Mouse (Mus musculus): ENCODE measurements around the gene Dock8. TPM values are rescaled to one million over a fixed set of nuclear protein-coding genes. Genes with fewer than 3 reads are reported as not detected.

The Dock8 gene
- polyA plus RNA-seq, 1 experiment: 0.57 TPM

GRCm38 (mm10) chr19:25082839-25083238 is 83.5 kb downstream of the Dock8 start:
- no peak for TF ChIP-seq CTCF (IDR thresholded peaks at IDR 0.05; ENCODE audit: low read depth, low read length)
- Histone ChIP-seq H3K36me3 (ENCODE audit: control insufficient read depth, insufficient read depth, low read length, poor library complexity, severe bottlenecking) (no peaks in the 10 kb centered on the region), H3K4me1 (ENCODE audit: control insufficient read depth, insufficient read depth, low read length) (no peaks in the 10 kb centered on the region), H3K4me3 (ENCODE audit: low read depth, low read length) (no peak overlapping the region), H3K9me3 (replicated peaks; ENCODE audit: control insufficient read depth, insufficient read depth, low read length, poor library complexity, severe bottlenecking) (no peaks in the 10 kb centered on the region), H3K27me3 (ENCODE audit: control insufficient read depth, insufficient read depth, low read length, poor library complexity, severe bottlenecking) (no peaks in the 10 kb centered on the region), H3K9ac (ENCODE audit: low read depth, poor library complexity, severe bottlenecking) (no peak overlapping the region), H3K27ac (ENCODE audit: insufficient read depth, low read length) (no peak overlapping the region)

GRCm38 (mm10) chr19:25087181-25087580 is 87.8 kb downstream of the Dock8 start:
- Histone ChIP-seq H3K27ac (ENCODE audit: insufficient read depth, low read length) (no peak overlapping the region), H3K36me3 (ENCODE audit: control insufficient read depth, insufficient read depth, low read length, poor library complexity, severe bottlenecking) (no peaks in the 10 kb centered on the region), H3K4me3 (ENCODE audit: low read depth, low read length) (no peak overlapping the region), H3K9me3 (replicated peaks; ENCODE audit: control insufficient read depth, insufficient read depth, low read length, poor library complexity, severe bottlenecking) (no peaks in the 10 kb centered on the region), H3K4me1 (ENCODE audit: control insufficient read depth, insufficient read depth, low read length) (no peaks in the 10 kb centered on the region), H3K9ac (ENCODE audit: low read depth, poor library complexity, severe bottlenecking) (no peak overlapping the region), H3K27me3 (ENCODE audit: control insufficient read depth, insufficient read depth, low read length, poor library complexity, severe bottlenecking) (no peaks in the 10 kb centered on the region)
- TF ChIP-seq EP300 (IDR thresholded peaks at IDR 0.05; ENCODE audit: insufficient read depth, low read depth, low read length): no peak
- no peak for TF ChIP-seq CTCF (IDR thresholded peaks at IDR 0.05; ENCODE audit: low read depth, low read length)
- no peak for TF ChIP-seq POLR2A (IDR thresholded peaks at IDR 0.05; ENCODE audit: insufficient read depth, low read length)

DNA sequence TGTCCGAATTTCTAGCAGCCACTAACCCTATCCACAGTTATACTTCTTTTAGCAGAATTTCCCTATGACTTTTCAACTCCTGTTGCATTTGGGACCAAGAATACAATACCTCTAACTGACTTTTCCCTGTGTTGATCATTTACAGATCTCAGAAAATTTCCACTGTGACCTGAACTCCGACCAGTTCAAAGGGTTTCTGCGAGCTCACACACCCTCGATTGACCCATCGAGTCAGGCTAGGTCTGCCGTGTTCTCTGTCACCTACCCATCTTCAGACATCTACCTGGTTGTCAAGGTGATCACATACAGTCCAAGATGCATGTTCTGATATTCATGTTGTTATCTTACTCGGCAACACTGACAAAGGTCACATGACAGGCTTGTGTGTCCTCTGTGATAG is 90.4 kb downstream of the Dock8 start:
- Histone ChIP-seq H3K36me3 (ENCODE audit: control insufficient read depth, insufficient read depth, low read length, poor library complexity, severe bottlenecking) (no peaks in the 10 kb centered on the region), H3K27me3 (ENCODE audit: control insufficient read depth, insufficient read depth, low read length, poor library complexity, severe bottlenecking) (no peaks in the 10 kb centered on the region), H3K27ac (ENCODE audit: insufficient read depth, low read length) (no peak overlapping the region), H3K4me1 (ENCODE audit: control insufficient read depth, insufficient read depth, low read length) (no peaks in the 10 kb centered on the region), H3K9me3 (replicated peaks; ENCODE audit: control insufficient read depth, insufficient read depth, low read length, poor library complexity, severe bottlenecking) (no peaks in the 10 kb centered on the region), H3K4me3 (ENCODE audit: low read depth, low read length) (no peak overlapping the region), H3K9ac (ENCODE audit: low read depth, poor library complexity, severe bottlenecking) (no peak overlapping the region)
- TF ChIP-seq EP300 (IDR thresholded peaks at IDR 0.05; ENCODE audit: insufficient read depth, low read depth, low read length): no peak
- no peak for TF ChIP-seq POLR2A (IDR thresholded peaks at IDR 0.05; ENCODE audit: insufficient read depth, low read length)
- TF ChIP-seq CTCF (IDR thresholded peaks at IDR 0.05; ENCODE audit: low read depth, low read length): no peak

DNA sequence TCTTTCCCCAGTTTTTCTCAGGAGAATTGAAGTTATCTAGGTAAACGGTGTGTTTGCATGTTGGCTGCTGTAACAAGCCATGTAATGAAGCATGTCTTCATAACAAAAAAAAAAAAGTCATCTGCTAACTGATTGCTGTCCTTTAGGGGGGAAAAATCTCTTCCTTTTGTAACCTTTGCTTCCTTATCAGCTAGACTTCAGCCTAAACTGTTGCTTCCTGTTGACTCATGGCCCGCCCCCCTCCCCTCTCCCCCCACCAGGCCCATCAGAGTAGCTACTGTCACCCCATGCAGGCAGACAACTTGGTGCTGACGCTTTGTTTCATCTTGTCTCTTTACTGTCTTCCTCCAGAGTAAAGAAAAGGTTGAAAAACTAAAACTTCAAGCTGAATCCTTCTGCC is 95.8 kb downstream of the Dock8 start:
- H3K36me3 ChIP-seq (ENCODE audit: control insufficient read depth, insufficient read depth, low read length, poor library complexity, severe bottlenecking): no peaks in the 10 kb centered on the region

DNA sequence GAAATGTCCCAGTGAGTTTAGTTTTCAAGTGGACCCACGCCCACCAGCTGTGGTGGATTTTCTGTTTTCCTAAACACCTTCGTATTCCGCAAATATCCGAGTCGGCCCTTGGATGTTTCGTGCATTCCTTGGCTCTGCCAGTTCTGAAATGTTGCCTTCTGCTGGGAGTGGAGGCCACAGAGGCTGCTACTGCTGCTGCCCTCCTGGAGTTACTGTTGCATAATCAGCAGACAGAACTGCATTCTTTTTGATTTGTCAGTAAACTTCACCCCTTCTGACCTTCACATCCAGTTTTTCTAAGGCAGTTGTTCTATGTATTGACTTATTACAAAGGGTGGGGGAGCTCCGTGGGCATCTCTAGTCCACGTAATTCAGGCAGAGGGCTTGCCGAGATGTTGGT is 97.0 kb downstream of the Dock8 start:
- no peak overlapping the region for H3K27ac ChIP-seq (ENCODE audit: insufficient read depth, low read length)
- H3K4me3 ChIP-seq (ENCODE audit: low read depth, low read length): no peak overlapping the region
- H3K9ac ChIP-seq (ENCODE audit: low read depth, poor library complexity, severe bottlenecking): no peak overlapping the region
- no peaks in the 10 kb centered on the region for H3K9me3 ChIP-seq (replicated peaks; ENCODE audit: control insufficient read depth, insufficient read depth, low read length, poor library complexity, severe bottlenecking)
- H3K27me3 ChIP-seq (ENCODE audit: control insufficient read depth, insufficient read depth, low read length, poor library complexity, severe bottlenecking): no peaks in the 10 kb centered on the region
- H3K36me3 ChIP-seq (ENCODE audit: control insufficient read depth, insufficient read depth, low read length, poor library complexity, severe bottlenecking): no peaks in the 10 kb centered on the region
- no peaks in the 10 kb centered on the region for H3K4me1 ChIP-seq (ENCODE audit: control insufficient read depth, insufficient read depth, low read length)
- TF ChIP-seq POLR2A (IDR thresholded peaks at IDR 0.05; ENCODE audit: insufficient read depth, low read length) (no peak), CTCF (IDR thresholded peaks at IDR 0.05; ENCODE audit: low read depth, low read length) (no peak)

More for the DNA sequence above, 95.8 kb downstream of the Dock8 start:
- TF ChIP-seq EP300 (IDR thresholded peaks at IDR 0.05; ENCODE audit: insufficient read depth, low read depth, low read length): no peak
- no peak for TF ChIP-seq CTCF (IDR thresholded peaks at IDR 0.05; ENCODE audit: low read depth, low read length)
- TF ChIP-seq POLR2A (IDR thresholded peaks at IDR 0.05; ENCODE audit: insufficient read depth, low read length): no peak
- H3K9me3 ChIP-seq (replicated peaks; ENCODE audit: control insufficient read depth, insufficient read depth, low read length, poor library complexity, severe bottlenecking): no peaks in the 10 kb centered on the region
- no peak overlapping the region for H3K9ac ChIP-seq (ENCODE audit: low read depth, poor library complexity, severe bottlenecking)
- no peak overlapping the region for H3K27ac ChIP-seq (ENCODE audit: insufficient read depth, low read length)
- no peaks in the 10 kb centered on the region for H3K4me1 ChIP-seq (ENCODE audit: control insufficient read depth, insufficient read depth, low read length)
- H3K4me3 ChIP-seq (ENCODE audit: low read depth, low read length): no peak overlapping the region
- H3K27me3 ChIP-seq (ENCODE audit: control insufficient read depth, insufficient read depth, low read length, poor library complexity, severe bottlenecking): no peaks in the 10 kb centered on the region

- Histone ChIP-seq H3K36me3 (ENCODE audit: control insufficient read depth, insufficient read depth, low read length, poor library complexity, severe bottlenecking) (no peaks in the 10 kb centered on the region), H3K27me3 (ENCODE audit: control insufficient read depth, insufficient read depth, low read length, poor library complexity, severe bottlenecking) (no peaks in the 10 kb centered on the region), H3K9me3 (replicated peaks; ENCODE audit: control insufficient read depth, insufficient read depth, low read length, poor library complexity, severe bottlenecking) (no peaks in the 10 kb centered on the region), H3K4me1 (ENCODE audit: control insufficient read depth, insufficient read depth, low read length) (no peaks in the 10 kb centered on the region), H3K4me3 (ENCODE audit: low read depth, low read length) (no peak overlapping the region), H3K27ac (ENCODE audit: insufficient read depth, low read length) (no peak overlapping the region), H3K9ac (ENCODE audit: low read depth, poor library complexity, severe bottlenecking) (no peak overlapping the region)
- no peak for TF ChIP-seq EP300 (IDR thresholded peaks at IDR 0.05; ENCODE audit: insufficient read depth, low read depth, low read length)
- TF ChIP-seq CTCF (IDR thresholded peaks at IDR 0.05; ENCODE audit: low read depth, low read length): no peak
- no peak for TF ChIP-seq POLR2A (IDR thresholded peaks at IDR 0.05; ENCODE audit: insufficient read depth, low read length)
Measured at GRCm38 (mm10) chr19:25096986-25097385, 97.7 kb downstream of the Dock8 start.
